Mouse (Mus musculus) c-Kit-negative CD71-positive TER-119-positive erythroid progenitor cells, embryonic 14.5 days (primary cell): ENCODE measurements around the gene C330007P06Rik.
"Not testable (repeated sequence)": the region's sequence is repeated elsewhere in the genome, so short reads cannot be mapped to it uniquely, and the experiment has no call there.

ENCODE experiments used
- DNase-seq: peaks from one replicate; pipeline ENCODE4 v3.0.0-alpha.2; 2013; ENCODE audit warnings: low read depth, low spot score

Gene C330007P06Rik

GRCm38 (mm10) chrX:36873765-36874164, at the start of gene C330007P06Rik, which contains the start of gene Ube2a:
Gene C330007P06Rik, minus strand, starts transcription at chrX:36874111.
Gene Ube2a, plus strand, starts transcription at chrX:36873900.
- no peak for DNase-seq

- DNase-seq = no peak
Measured at GRCm38 (mm10) chrX:36921346-36921745, 47.4 kb upstream of the C330007P06Rik start.

- DNase-seq = no peak
Measured at GRCm38 (mm10) chrX:36917749-36918148, 43.8 kb upstream of the C330007P06Rik start.

GRCm38 (mm10) chrX:36911343-36911742, 37.4 kb upstream of the C330007P06Rik start:
- DNase-seq = peak; percentile 19

GRCm38 (mm10) chrX:36906539-36906938, 32.6 kb upstream of the C330007P06Rik start:
- DNase-seq = no peak

- peak; percentile 81 for DNase-seq
Measured at GRCm38 (mm10) chrX:36903115-36903768, 29.3 kb upstream of the C330007P06Rik start.

GRCm38 (mm10) chrX:36902321-36903114, 28.6 kb upstream of the C330007P06Rik start, which contains the start of gene Nkrf:
Gene Nkrf, minus strand, starts transcription at chrX:36902899.
- DNase-seq = peak; percentile 4

GRCm38 (mm10) chrX:36901655-36902054, 27.7 kb upstream of the C330007P06Rik start:
- DNase-seq = no peak

- not testable (repeated sequence) for DNase-seq
Measured at GRCm38 (mm10) chrX:36898931-36899330, 25.0 kb upstream of the C330007P06Rik start.

- no peak for DNase-seq
Measured at GRCm38 (mm10) chrX:36884719-36885118, 10.8 kb upstream of the C330007P06Rik start.

GRCm38 (mm10) chrX:36874704-36875128, 805 bp upstream of the C330007P06Rik start:
- DNase-seq = no peak

- peak; percentile 68 for DNase-seq
Measured at GRCm38 (mm10) chrX:36874178-36874696, 326 bp upstream of the C330007P06Rik start.

GRCm38 (mm10) chrX:36870372-36870771, 3.5 kb downstream of the C330007P06Rik start:
- no peak for DNase-seq

GRCm38 (mm10) chrX:36864609-36865328, 9.1 kb downstream of the C330007P06Rik start:
- DNase-seq = no peak

GRCm38 (mm10) chrX:36863766-36864608, 9.9 kb downstream of the C330007P06Rik start:
- peak; percentile 67 for DNase-seq

- DNase-seq = no peak
Measured at GRCm38 (mm10) chrX:36852631-36853030, 21.3 kb downstream of the C330007P06Rik start.

- DNase-seq = no peak
Measured at GRCm38 (mm10) chrX:36847152-36847551, 26.8 kb downstream of the C330007P06Rik start.

GRCm38 (mm10) chrX:36843346-36843990, 30.4 kb downstream of the C330007P06Rik start:
- no peak for DNase-seq

GRCm38 (mm10) chrX:36841698-36842097, 32.2 kb downstream of the C330007P06Rik start:
- no peak for DNase-seq

GRCm38 (mm10) chrX:36839391-36839790, 34.5 kb downstream of the C330007P06Rik start:
- DNase-seq = no peak
